Mouse (Mus musculus) embryonic facial prominence, embryonic 14.5 days (tissue): ENCODE data around the gene Zfhx3. TPM values are rescaled to one million over a fixed set of nuclear protein-coding genes. Genes with fewer than 3 reads are reported as not detected.
A peak's percentile ranks its signal among the peaks of the same experiment; 100 is the strongest.

ENCODE experiments used
- ATAC-seq: fragments of 200-750 bp; cut with Nextera tagmentation; 2 replicates; pipeline ENCODE4 v1.8.0; 2017; ENCODE audit warnings: low read depth, moderate number of reproducible peaks, moderate TSS enrichment
- DNase-seq: peaks from one replicate; pipeline ENCODE4 v3.0.0-alpha.2; 2015; ENCODE audit warnings: low spot score
- H3K27ac ChIP-seq: fragments of 300-500 bp; sonication (generic); replicated peaks from 2 replicates; pipeline ENCODE4 v1.5.1; 2014; ENCODE audit warnings: low read depth, mild to moderate bottlenecking, low read length, moderate library complexity
- H3K27me3 ChIP-seq: fragments of 300-500 bp; sonication (generic); replicated peaks from 2 replicates; pipeline ENCODE4 v1.6.1; 2014; ENCODE audit warnings: low read length; ENCODE audit not compliant: control insufficient read depth, insufficient read depth
- H3K36me3 ChIP-seq: fragments of 300-500 bp; sonication (generic); 2 replicates; pipeline ENCODE4 v1.6.1; 2014; ENCODE audit warnings: low read length, mixed read lengths; ENCODE audit not compliant: control insufficient read depth, insufficient read depth
- H3K4me1 ChIP-seq: fragments of 300-500 bp; sonication (generic); 2 replicates; pipeline ENCODE4 v1.6.1; 2014; ENCODE audit warnings: antibody characterized with exemption, low read length; ENCODE audit not compliant: control insufficient read depth, insufficient read depth
- H3K4me2 ChIP-seq: fragments of 300-500 bp; sonication (generic); 2 replicates; pipeline ENCODE4 v1.6.1; 2014; ENCODE audit warnings: low read depth, mild to moderate bottlenecking, low read length, moderate library complexity, mixed read lengths
- H3K4me3 ChIP-seq: fragments of 300-500 bp; sonication (generic); 2 replicates; pipeline ENCODE4 v1.5.1; 2014; ENCODE audit warnings: low read depth, mild to moderate bottlenecking, low read length
- H3K9ac ChIP-seq: fragments of 300-500 bp; sonication (generic); 2 replicates; pipeline ENCODE4 v1.6.1; 2014; ENCODE audit warnings: low read depth, mild to moderate bottlenecking, low read length, moderate library complexity, mixed read lengths
- H3K9me3 ChIP-seq: fragments of 300-500 bp; sonication (generic); 2 replicates; pipeline ENCODE4 v1.6.1; 2016; ENCODE audit warnings: low read length; ENCODE audit not compliant: control insufficient read depth
- WGBS: fragments of 180-500 bp; shearing (Covaris S2); extraction: QIAGEN DNeasy Blood & Tissue Kit; methylation state at CpG from one replicate; pipeline ENCODE4 v1.1.7; 2014; 5-methylcytosine and 5-hydroxymethylcytosine counted together
- polyA plus RNA-seq: library from polyadenylated mRNA; unstranded; fragments of >200 nt; fragmentation: Nextera tagmentation; extraction: Ambion mirVana; gene quantifications from 2 replicates; pipeline ENCODE4 v1.2.1, GENCODE M21; 2014

The Zfhx3 gene
- polyA plus RNA-seq, 1 experiment from 2014 or later = 14.2 TPM

DNA sequence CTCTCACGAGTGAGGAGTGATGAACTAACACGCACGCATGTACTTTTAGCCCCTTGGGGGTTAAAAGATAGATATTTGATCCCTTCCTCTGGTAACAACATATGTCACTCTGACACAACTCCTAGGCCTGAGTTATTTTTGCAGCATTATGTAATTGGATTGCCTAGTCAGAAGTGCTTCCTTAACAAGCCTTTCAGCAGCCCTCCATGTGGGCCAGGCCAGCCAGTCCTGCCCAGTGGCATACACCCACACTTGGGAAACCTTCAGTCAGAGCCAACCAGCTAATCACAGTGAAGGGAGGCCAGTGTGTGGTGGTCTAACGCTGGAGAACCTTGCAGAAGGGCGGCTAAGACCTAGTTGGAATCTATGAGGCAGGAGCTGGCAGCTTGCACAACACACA is 751.4 kb downstream of the Zfhx3 start:
- no peaks in the 10 kb centered on the region for H3K36me3 ChIP-seq
- DNase-seq (no peak), ATAC-seq (no peak)
- peaks cover 38% of the 10 kb centered on the region for H3K27me3 ChIP-seq
- H3K4me1 ChIP-seq = peaks cover 35% of the 10 kb centered on the region
- no peaks in the 10 kb centered on the region for H3K9me3 ChIP-seq
- no peak overlapping the region for H3K9ac ChIP-seq
- no peak overlapping the region for H3K4me3 ChIP-seq
- no peak overlapping the region for H3K4me2 ChIP-seq
- H3K27ac ChIP-seq = no peak overlapping the region
- WGBS = 52% methylated on average over 5 of the region's 5 CpGs

DNA sequence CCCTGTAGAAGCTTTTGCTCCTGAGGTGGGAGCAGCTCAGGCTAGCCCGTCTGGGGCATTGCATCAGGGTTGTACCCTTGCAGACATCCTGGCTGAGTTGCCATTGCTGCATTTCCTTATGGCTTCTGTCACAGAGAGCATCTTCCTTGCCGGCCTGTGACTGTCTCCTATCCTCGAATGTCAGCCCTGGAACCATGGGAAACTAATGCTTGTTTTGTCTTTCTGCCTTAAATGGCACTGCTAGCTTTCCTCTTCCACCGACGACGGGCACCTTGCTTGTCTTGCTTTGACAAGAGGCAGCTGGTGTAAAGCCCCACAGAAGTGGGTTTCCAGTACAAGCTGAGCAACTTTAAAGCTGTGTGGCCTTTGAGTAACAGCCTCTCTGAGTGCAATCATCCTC is 752.1 kb downstream of the Zfhx3 start:
- Histone ChIP-seq H3K4me2 (peak overlapping the region; percentile 62; the same call in 1 of the 2 replicates), H3K4me3 (no peak overlapping the region), H3K27ac (no peak overlapping the region), H3K36me3 (no peaks in the 10 kb centered on the region), H3K27me3 (peaks cover 38% of the 10 kb centered on the region), H3K9me3 (no peaks in the 10 kb centered on the region), H3K4me1 (peaks cover 38% of the 10 kb centered on the region), H3K9ac (no peak overlapping the region)
- 43% methylated on average over 6 of the region's 6 CpGs for WGBS
- ATAC-seq = no peak
- DNase-seq = no peak

DNA sequence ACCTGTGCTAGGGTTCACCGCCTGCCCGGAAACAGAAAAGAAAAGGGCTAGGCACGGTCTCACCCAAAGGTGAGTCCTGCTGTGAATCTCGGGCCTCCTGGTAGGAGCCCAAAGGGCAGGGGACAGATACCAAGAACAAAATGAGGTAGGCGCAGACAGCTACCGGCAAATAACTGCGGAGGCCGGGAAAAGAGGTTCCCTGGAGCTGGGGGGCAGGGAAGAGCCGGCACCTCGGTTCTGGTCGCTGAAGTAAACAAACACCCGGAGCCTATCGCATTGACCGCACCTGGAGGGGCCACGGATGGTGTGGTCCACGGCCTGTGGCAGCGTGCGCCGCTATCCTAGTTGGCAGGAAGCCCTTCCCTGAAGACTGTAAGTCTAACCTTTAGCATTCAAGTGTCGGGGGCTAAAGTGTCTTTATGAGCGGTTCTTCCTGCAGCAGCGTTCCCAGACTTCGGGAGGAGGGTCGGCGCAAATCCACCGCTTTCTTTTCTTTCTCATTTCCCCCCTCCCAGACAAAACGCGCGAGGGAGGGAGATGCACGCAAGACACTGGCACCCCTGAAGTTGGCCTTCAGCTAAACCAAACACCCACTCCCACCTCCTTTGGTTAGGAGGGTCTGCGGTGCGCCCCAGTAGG is 752.9 kb downstream of the Zfhx3 start:
- DNase-seq = no peak
- Histone ChIP-seq H3K36me3 (no peaks in the 10 kb centered on the region), H3K27ac (peak overlapping the region; percentile 73), H3K27me3 (peaks cover 38% of the 10 kb centered on the region), H3K4me3 (peak overlapping the region; percentile 40), H3K4me1 (peaks cover 46% of the 10 kb centered on the region), H3K9ac (peak overlapping the region; percentile 50), H3K9me3 (no peaks in the 10 kb centered on the region), H3K4me2 (peak overlapping the region; percentile 62)
- WGBS = 8% methylated on average over 28 of the region's 32 CpGs
- ATAC-seq = no peak

DNA sequence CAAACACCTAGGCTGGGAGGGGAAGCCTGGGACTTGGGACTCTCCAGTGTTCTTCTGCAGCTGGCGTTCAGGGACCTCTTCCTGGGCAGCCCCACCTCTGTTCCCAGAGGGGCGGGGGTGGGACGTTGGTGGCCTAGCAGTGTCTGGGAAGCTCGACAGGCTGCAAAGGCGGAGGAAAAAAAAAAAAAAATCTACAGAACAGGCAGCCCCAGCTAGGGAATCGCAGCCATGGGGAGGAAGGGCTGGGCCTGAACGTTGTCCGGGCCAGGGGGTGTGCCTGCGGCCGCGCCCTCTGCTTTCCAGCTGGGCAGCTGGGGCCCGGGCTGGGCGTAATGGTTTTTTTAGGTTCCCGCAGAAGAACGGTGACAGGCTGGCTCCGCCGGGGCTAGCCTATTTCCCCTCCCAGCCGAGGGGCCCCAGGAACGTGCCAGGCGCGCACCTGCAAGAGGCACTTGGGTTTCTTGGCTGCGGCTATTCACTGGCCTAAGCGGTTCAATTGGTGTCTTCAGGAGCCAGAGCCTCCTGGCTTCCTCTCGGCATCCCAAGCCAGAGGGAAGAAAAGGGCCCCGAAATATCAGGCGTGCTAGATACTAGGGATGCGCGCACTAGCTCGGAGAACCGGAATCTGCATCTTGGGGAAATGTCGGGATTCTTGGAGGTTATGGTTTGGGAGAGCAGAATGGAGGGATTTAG is 753.6 kb downstream of the Zfhx3 start:
- 1% methylated on average over 30 of the region's 31 CpGs for WGBS
- H3K4me3 ChIP-seq = peak overlapping the region; percentile 40
- peaks cover 45% of the 10 kb centered on the region for H3K4me1 ChIP-seq
- peak overlapping the region; percentile 50 for H3K9ac ChIP-seq
- H3K4me2 ChIP-seq = peak overlapping the region; percentile 62
- H3K9me3 ChIP-seq = no peaks in the 10 kb centered on the region
- peaks cover 38% of the 10 kb centered on the region for H3K27me3 ChIP-seq
- no peak for DNase-seq
- no peaks in the 10 kb centered on the region for H3K36me3 ChIP-seq
- peak overlapping the region; percentile 73 for H3K27ac ChIP-seq
- ATAC-seq = peak; percentile 48

DNA sequence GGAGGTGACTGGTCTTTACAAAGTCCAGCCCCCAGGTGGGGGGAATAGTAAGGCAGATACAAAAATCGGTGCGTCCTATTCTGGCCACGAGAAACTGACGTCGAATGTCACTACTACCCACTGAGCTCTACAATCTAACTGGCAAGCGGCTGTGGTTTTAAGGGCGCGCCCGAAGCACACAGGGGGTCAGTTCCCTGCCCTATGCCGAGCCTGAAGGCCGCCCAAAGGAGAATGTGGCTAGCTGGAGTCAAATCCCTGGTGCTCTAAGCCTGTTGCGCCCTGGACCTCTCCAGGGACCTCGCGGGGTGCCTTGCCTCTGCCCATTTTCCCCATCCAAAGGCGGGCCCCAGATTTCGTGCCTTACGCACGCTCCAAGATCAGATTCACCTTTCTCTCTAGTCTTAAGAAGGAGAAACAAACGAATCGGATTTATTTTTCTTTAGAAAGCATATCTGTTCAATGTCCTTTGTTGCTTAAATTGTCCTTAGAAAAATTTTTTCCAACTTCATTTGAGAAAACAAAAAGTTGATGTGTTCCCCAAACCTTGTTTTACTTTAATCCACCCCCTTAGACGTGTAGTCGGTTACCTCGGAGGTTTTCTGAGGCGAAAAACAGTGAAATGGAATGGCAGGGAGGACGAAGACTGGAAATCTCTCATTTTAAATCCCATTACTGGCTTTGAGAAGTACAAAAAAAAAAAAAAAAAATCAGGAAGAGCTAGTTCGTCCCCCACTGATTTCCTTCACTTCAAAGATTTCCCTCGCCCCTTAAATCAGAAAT is 754.4 kb downstream of the Zfhx3 start:
- ATAC-seq (no peak), DNase-seq (no peak)
- H3K4me2 ChIP-seq = peak overlapping the region; percentile 62
- H3K4me1 ChIP-seq = peaks cover 43% of the 10 kb centered on the region
- no peaks in the 10 kb centered on the region for H3K9me3 ChIP-seq
- peak overlapping the region; percentile 73; the same call in 1 of the 2 replicates for H3K27ac ChIP-seq
- peak overlapping the region; percentile 40 for H3K4me3 ChIP-seq
- peaks cover 38% of the 10 kb centered on the region for H3K27me3 ChIP-seq
- no peaks in the 10 kb centered on the region for H3K36me3 ChIP-seq
- H3K9ac ChIP-seq = peak overlapping the region; percentile 44
- 5% methylated on average over 24 of the region's 27 CpGs for WGBS

DNA sequence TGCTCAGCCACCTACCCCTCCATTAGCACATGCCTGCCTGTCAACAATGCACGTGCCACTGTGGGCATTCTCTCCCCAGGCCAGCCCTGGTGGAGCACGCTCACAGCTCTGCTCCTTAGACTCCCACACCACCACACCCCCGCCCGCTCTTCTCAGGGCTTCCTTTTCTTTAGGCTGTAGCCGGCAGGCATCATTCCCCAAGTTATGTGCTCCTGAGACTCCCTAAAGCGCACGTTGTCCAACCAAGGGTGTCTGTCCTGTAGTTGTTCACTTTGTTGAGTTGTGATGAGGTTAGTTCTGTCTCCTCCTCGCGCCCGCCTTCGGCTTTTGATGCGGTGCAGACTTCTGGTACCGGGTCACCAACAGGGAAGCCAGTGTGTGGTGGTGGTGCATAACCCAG is 755.1 kb downstream of the Zfhx3 start:
- Histone ChIP-seq H3K4me2 (peak overlapping the region; percentile 34), H3K36me3 (no peaks in the 10 kb centered on the region), H3K9ac (peak overlapping the region; percentile 32), H3K27ac (0 out of 2 replicates have a peak overlapping the region, but pooled peaks have one; percentile 31), H3K27me3 (peaks cover 38% of the 10 kb centered on the region), H3K9me3 (no peaks in the 10 kb centered on the region), H3K4me1 (peaks cover 42% of the 10 kb centered on the region), H3K4me3 (peak overlapping the region; percentile 16; the same call in 1 of the 2 replicates)
- no peak for DNase-seq
- ATAC-seq = no peak
- 4% methylated on average over 13 of the region's 13 CpGs for WGBS

DNA sequence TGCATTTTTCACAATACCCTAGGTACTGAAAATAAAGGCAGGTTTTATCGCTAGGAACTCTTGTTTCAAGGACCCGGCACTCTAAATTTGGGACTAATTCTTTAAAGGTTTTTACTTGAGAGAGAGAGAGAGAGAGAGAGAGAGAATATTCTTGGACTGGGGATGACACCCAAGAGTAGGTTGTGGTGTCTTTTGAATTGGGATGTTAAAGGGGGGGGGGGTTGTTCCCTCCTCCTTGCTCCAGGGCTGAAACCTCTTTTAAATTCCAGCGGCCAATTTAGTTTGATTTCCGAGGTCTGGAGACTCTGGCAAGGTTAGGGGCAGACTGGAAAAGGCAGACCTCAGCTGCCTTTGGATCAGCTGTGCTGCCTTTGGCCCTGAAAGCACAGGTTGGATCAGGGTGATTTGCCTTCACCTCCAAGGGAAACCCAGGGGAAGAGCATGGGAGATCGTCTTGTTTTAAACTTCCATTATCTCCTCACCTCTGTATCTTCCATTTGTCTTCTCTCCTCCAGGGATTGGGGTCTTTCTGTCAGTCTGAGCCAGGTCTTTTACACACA is 755.7 kb downstream of the Zfhx3 start:
- H3K27me3 ChIP-seq = peaks cover 38% of the 10 kb centered on the region
- no peaks in the 10 kb centered on the region for H3K36me3 ChIP-seq
- H3K27ac ChIP-seq = 0 out of 2 replicates have a peak overlapping the region, but pooled peaks have one; percentile 31
- 5% methylated on average over 5 of the region's 5 CpGs for WGBS
- peak overlapping the region; percentile 16; the same call in 1 of the 2 replicates for H3K4me3 ChIP-seq
- peak overlapping the region; percentile 32; the same call in 1 of the 2 replicates for H3K9ac ChIP-seq
- ATAC-seq (no peak), DNase-seq (no peak)
- H3K4me1 ChIP-seq = peaks cover 42% of the 10 kb centered on the region
- H3K9me3 ChIP-seq = no peaks in the 10 kb centered on the region
- peak overlapping the region; percentile 34 for H3K4me2 ChIP-seq

DNA sequence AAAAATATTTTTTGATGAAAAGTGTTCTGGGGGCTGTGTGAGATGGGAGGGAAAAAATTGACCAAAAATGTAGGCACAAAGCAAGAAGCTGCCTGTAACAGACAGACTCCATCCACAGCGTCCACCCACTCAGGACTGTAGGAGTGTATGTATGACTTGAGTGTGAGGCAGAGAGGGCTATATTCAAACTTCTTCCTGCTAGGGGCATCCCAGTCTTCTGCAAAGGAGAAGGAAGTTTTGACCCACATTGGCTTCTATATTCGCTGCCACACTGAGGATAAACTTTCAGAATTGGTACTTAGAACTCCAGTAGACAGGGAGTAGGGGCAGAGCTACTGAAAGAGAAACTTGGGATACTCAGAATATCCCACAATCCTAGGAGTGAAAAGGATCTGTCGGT is 756.6 kb downstream of the Zfhx3 start:
- Histone ChIP-seq H3K4me3 (peak overlapping the region; percentile 28; the same call in 1 of the 2 replicates), H3K27me3 (peaks cover 38% of the 10 kb centered on the region), H3K9ac (no peak overlapping the region), H3K4me1 (peaks cover 42% of the 10 kb centered on the region), H3K9me3 (no peaks in the 10 kb centered on the region), H3K27ac (peak overlapping the region; percentile 75), H3K4me2 (peak overlapping the region; percentile 57), H3K36me3 (no peaks in the 10 kb centered on the region)
- DNase-seq (no peak), ATAC-seq (no peak)
- WGBS = 11% methylated on average over 3 of the region's 3 CpGs
